Mouse (Mus musculus) intestine, embryonic 16.5 days (tissue): ENCODE data around the gene Tmigd1. TPM values are rescaled to one million over a fixed set of nuclear protein-coding genes. Genes with fewer than 3 reads are reported as not detected.

ENCODE experiments used
- ATAC-seq: fragments of 200-750 bp; cut with Nextera tagmentation; 2 replicates; pipeline ENCODE4 v1.8.0; 2017; ENCODE audit warnings: moderate TSS enrichment, moderate library complexity
- H3K27ac ChIP-seq: fragments of 300-500 bp; sonication (generic); 2 replicates; pipeline ENCODE4 v1.5.1; 2014; ENCODE audit warnings: mild to moderate bottlenecking, low read length
- H3K27me3 ChIP-seq: fragments of 300-500 bp; sonication (generic); replicated peaks from 2 replicates; pipeline ENCODE4 v1.6.1; 2014; ENCODE audit warnings: low read length, control low read depth, mixed read lengths; ENCODE audit not compliant: control insufficient read depth, insufficient read depth
- H3K36me3 ChIP-seq: fragments of 300-500 bp; sonication (generic); 2 replicates; pipeline ENCODE4 v1.6.1; 2014; ENCODE audit warnings: low read length, control low read depth; ENCODE audit not compliant: control insufficient read depth, insufficient read depth
- H3K4me1 ChIP-seq: fragments of 300-500 bp; sonication (generic); 2 replicates; pipeline ENCODE4 v1.6.1; 2014; ENCODE audit warnings: low read length, control low read depth, mixed read lengths; ENCODE audit not compliant: control insufficient read depth, insufficient read depth
- H3K4me2 ChIP-seq: fragments of 300-500 bp; sonication (generic); 2 replicates; pipeline ENCODE4 v1.6.1; 2014; ENCODE audit warnings: low read depth, low read length, control low read depth
- H3K4me3 ChIP-seq: fragments of 300-500 bp; sonication (generic); 2 replicates; pipeline ENCODE4 v1.5.1; 2014; ENCODE audit warnings: mild to moderate bottlenecking, low read length
- H3K9ac ChIP-seq: fragments of 300-500 bp; sonication (generic); 2 replicates; pipeline ENCODE4 v1.6.1; 2014; ENCODE audit warnings: low read depth, low read length
- H3K9me3 ChIP-seq: fragments of 300-500 bp; sonication (generic); 2 replicates; pipeline ENCODE4 v1.6.1; 2016; ENCODE audit warnings: low read length, control low read depth; ENCODE audit not compliant: control insufficient read depth
- WGBS: fragments of 180-500 bp; shearing (Covaris S2); extraction: QIAGEN DNeasy Blood & Tissue Kit; methylation state at CpG from one replicate; pipeline ENCODE4 v1.1.7; 2014; 5-methylcytosine and 5-hydroxymethylcytosine counted together
- polyA plus RNA-seq: library from polyadenylated mRNA; unstranded; fragments of >200 nt; fragmentation: Nextera tagmentation; extraction: Ambion mirVana; gene quantifications from 2 replicates; pipeline ENCODE4 v1.2.1, GENCODE M21; 2015

Gene Tmigd1
- polyA plus RNA-seq, 1 experiment from 2014 or later: 2.7 TPM

DNA sequence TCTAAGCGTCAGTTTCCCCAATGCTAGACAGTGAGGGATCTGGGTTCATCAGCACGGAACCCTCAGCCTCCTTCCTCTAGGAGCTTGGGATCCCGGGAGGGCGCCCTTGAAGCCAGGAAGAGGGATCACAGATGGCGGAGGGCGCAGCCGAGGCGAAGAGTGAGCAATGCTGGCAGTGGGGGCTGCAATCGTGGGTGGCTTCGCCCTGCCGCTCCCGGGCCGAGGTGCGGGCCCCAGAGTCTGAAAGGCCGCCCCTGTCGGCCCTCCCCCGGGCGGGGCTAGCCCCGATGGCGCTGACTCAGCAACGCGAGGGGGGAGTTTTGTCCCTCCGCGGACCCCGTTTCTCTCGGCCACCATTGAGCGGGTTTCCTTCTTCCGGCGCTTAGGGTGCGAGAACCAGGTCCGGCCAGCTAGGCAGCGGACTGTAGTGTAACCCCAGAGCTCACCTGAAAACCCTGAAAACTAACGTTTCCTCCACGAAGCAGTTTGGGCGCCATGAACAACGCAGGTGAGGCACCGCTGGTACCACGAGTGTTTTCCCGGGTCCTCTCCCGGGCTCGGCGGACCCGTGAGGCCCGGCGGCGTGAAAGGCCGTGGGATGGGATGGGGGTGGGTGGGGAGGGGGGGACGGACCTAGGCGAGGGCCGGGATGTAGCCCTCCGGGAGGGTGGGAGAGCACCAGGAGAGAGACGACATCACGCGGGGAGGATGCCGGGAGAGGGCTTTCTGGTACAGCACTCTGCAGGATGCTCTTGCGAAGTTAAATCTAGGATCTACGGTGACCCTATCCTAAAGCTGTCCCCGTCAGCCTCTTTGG is 43.6 kb downstream of the Tmigd1 start:
- peak overlapping the region; percentile 89 for H3K4me2 ChIP-seq
- H3K9me3 ChIP-seq: no peaks in the 10 kb centered on the region
- peaks cover 9% of the 10 kb centered on the region for H3K4me1 ChIP-seq
- H3K27ac ChIP-seq: peak overlapping the region; percentile 80
- H3K36me3 ChIP-seq: no peaks in the 10 kb centered on the region
- WGBS: under 1% methylated on average over 58 of the region's 58 CpGs
- ATAC-seq: peak; percentile 97
- peak overlapping the region; percentile 85 for H3K4me3 ChIP-seq
- H3K9ac ChIP-seq: peak overlapping the region; percentile 85
- no peaks in the 10 kb centered on the region for H3K27me3 ChIP-seq

DNA sequence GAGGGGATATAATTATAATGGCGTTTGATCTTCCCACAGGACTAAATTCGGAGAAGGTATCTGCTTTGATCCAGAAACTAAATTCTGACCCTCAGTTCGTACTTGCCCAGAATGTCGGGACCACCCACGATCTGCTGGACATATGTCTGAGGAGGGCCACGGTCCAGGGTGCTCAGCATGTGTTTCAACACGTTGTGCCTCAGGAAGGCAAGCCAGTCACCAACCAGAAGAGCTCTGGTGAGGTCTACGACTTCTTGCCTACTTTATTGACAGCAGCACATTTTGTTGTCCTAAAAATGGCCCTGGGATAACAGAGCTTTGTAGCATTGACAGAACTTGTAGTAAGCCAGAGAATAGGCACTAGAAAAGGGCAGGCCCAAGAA is 44.2 kb downstream of the Tmigd1 start:
- no peaks in the 10 kb centered on the region for H3K27me3 ChIP-seq
- no peak overlapping the region; the same call in 1 of the 2 replicates for H3K27ac ChIP-seq
- 3% methylated on average over 8 of the region's 8 CpGs for WGBS
- 0 out of 2 replicates have a peak, but pooled peaks cover under 1% of the 10 kb centered on the region for H3K36me3 ChIP-seq
- H3K9me3 ChIP-seq: no peaks in the 10 kb centered on the region
- ATAC-seq: 0 out of 2 replicates have a peak, but pooled peaks have one; percentile 17
- peak overlapping the region; percentile 89 for H3K4me2 ChIP-seq
- peak overlapping the region; percentile 85 for H3K4me3 ChIP-seq
- H3K9ac ChIP-seq: peak overlapping the region; percentile 85
- peaks cover 9% of the 10 kb centered on the region for H3K4me1 ChIP-seq

GRCm38 (mm10) chr11:76953536-76953935 is 51.6 kb downstream of the Tmigd1 start:
- no peak for ATAC-seq
- Histone ChIP-seq H3K4me1 (no peaks in the 10 kb centered on the region), H3K27me3 (no peaks in the 10 kb centered on the region), H3K9me3 (no peaks in the 10 kb centered on the region), H3K4me2 (no peak overlapping the region), H3K9ac (no peak overlapping the region), H3K27ac (no peak overlapping the region), H3K4me3 (no peak overlapping the region), H3K36me3 (peaks cover 15% of the 10 kb centered on the region)
- WGBS: 89% methylated on average over 2 of the region's 2 CpGs

DNA sequence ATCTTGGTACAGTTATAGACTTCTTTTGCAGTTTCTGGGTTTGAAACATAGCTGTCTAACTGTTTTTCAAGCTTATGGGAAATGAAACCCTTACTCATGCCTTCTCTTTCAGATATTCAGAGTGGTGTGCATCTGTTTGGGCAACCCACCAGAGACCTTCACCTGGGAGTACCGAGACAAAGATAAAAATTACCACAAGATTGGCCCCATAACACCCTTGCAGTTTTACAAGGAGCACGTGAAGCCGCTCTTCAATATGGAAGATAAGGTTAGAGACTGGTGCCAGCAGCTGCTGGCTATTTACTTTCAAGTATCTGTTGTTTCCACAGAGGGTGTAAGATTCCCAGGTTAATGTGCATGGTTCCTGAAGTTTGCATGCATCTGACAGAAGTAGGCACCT is 63.7 kb downstream of the Tmigd1 start:
- H3K9me3 ChIP-seq: no peaks in the 10 kb centered on the region
- peaks cover 20% of the 10 kb centered on the region; the same call in 1 of the 2 replicates for H3K36me3 ChIP-seq
- 95% methylated on average over 3 of the region's 3 CpGs for WGBS

More for the DNA sequence above, 63.7 kb downstream of the Tmigd1 start:
- H3K4me1 ChIP-seq: no peaks in the 10 kb centered on the region
- H3K27ac ChIP-seq: no peak overlapping the region
- no peaks in the 10 kb centered on the region for H3K27me3 ChIP-seq
- H3K9ac ChIP-seq: no peak overlapping the region
- ATAC-seq: no peak
- H3K4me2 ChIP-seq: no peak overlapping the region
- H3K4me3 ChIP-seq: no peak overlapping the region

Other genes with a start within 250 kb of the Tmigd1 start
- gene Bhlha9, start 229.7 kb upstream of the Tmigd1 start, polyA plus RNA-seq: 0.18 TPM in 1 of 2 replicates, not detected in the other
- 0.66 and 0.94 TPM in 2 replicates for gene Trarg1, start 222.4 kb upstream of the Tmigd1 start, polyA plus RNA-seq
- 28.5 and 30.3 TPM in 2 replicates for gene Gosr1, start 138.6 kb upstream of the Tmigd1 start, polyA plus RNA-seq
- gene Cpd, start 55.1 kb upstream of the Tmigd1 start, polyA plus RNA-seq: 4.7 and 5.4 TPM in 2 replicates
- 113 and 119 TPM in 2 replicates for gene Blmh, start 22.6 kb downstream of the Tmigd1 start, polyA plus RNA-seq
- 24.4 and 28.3 TPM in 2 replicates for gene Slc6a4, start 96.4 kb downstream of the Tmigd1 start, polyA plus RNA-seq
- gene Nsrp1, start 176.3 kb downstream of the Tmigd1 start, polyA plus RNA-seq: 43.0 and 50.4 TPM in 2 replicates